Mouse (Mus musculus): ENCODE results near the gene Cntn3. TPM values are rescaled to one million over a fixed set of nuclear protein-coding genes. Genes with fewer than 3 reads are reported as not detected.
"Not testable (repeated sequence)": the region's sequence is repeated elsewhere in the genome, so short reads cannot be mapped to it uniquely, and the experiment has no call there.

Cntn3 gene
- total RNA-seq (2015) (0.02 TPM in 1 of 2 replicates, not detected in the other), total RNA-seq (2017) (not detected in 2 replicates)

DNA sequence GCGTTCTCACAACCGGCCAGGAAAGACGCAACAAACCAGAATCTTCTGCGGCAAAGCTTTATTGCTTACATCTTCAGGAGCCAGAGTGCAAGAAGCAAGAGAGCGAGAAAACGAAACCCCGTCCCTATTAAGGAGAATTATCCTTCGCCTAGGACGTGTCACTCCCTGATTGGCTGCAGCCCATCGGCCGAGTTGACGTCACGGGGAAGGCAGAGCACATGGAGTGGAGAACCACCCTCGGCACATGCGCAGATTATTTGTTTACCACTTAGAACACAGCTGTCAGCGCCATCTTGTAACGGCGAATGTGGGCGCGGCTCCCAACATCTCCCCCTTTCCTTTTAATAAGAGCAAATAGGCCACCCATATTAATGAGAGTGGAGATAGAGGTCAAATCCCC, at the start of gene Cntn3:
TSS of gene Cntn3 (minus strand) at position 101 of the 400 bp plus-strand sequence.
- ATAC-seq (replicated peaks; ENCODE audit: poor library complexity), result not testable (repeated sequence)

DNA sequence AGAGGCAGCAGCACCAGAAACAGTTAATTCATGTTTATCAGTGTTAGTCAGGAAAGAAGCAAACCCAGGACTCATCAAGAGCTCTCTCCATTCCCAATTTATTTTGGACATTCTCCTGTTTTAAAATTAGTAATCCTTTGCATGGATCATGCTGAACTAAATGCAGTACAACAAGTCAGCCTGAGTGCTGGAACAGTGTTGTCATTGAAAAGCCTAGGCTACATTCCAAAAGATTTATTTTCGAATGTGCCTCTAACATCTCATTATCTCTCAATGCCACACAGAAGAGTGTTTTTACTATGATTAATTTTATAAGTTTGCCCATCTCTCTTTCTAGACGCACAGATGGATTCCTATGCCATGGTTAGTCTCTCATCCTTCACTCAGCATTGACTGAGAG, 27.9 kb upstream of the Cntn3 start:
- ATAC-seq (replicated peaks; ENCODE audit: poor library complexity), result no peak

GRCm38 (mm10) chr6:102597756-102598155, 24.9 kb upstream of the Cntn3 start:
- ATAC-seq (replicated peaks; ENCODE audit: poor library complexity), result no peak

GRCm38 (mm10) chr6:102590151-102590550, 17.2 kb upstream of the Cntn3 start:
- no peak for ATAC-seq (replicated peaks; ENCODE audit: poor library complexity)

- no peak for ATAC-seq (replicated peaks; ENCODE audit: poor library complexity)
These were observed 16.4 kb upstream of the Cntn3 start for GRCm38 (mm10) chr6:102589311-102589710.

DNA sequence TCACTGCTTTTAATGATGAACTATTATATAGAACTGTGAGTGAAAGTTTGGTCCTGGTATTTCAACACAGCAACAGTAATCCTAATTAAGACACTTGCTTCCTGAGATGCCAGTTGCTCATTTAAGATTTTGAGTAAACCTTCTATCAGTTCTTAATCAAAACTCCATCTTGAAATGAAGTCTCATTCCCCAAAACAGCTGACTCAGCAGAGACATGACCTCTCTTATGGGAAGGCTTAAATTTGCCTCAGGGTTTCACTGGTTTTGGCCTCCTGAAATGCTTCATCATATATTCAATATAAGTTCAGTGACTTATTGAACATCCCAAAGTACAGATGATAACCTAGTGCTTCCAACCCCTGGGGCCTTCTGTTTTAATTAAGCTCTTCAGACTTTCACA, 13.2 kb upstream of the Cntn3 start:
- no peak for ATAC-seq (replicated peaks; ENCODE audit: poor library complexity)

DNA sequence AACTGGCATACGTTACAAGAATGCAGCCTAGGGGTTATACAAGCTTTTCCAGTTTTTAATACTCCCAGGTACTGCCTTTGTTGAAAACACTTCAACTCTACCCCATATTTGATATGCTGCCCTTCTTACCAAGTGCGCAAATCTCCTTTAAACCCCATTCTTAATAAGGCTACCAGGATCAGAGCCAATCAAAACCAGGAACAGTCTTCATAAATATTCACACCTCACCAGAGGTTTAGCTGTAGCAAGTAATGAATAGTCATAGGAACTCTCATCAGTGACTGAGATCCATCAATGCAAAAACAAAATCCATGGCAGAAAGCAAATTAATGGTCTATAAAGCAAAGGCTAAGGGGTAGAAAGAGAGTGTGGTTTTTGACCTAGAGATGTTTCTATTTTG, 10.7 kb upstream of the Cntn3 start:
- ATAC-seq (replicated peaks; ENCODE audit: poor library complexity), result no peak

GRCm38 (mm10) chr6:102567496-102567895, 5.4 kb downstream of the Cntn3 start:
- ATAC-seq (replicated peaks; ENCODE audit: poor library complexity), result no peak

GRCm38 (mm10) chr6:102565228-102565627, 7.7 kb downstream of the Cntn3 start:
- ATAC-seq (replicated peaks; ENCODE audit: poor library complexity), result no peak

DNA sequence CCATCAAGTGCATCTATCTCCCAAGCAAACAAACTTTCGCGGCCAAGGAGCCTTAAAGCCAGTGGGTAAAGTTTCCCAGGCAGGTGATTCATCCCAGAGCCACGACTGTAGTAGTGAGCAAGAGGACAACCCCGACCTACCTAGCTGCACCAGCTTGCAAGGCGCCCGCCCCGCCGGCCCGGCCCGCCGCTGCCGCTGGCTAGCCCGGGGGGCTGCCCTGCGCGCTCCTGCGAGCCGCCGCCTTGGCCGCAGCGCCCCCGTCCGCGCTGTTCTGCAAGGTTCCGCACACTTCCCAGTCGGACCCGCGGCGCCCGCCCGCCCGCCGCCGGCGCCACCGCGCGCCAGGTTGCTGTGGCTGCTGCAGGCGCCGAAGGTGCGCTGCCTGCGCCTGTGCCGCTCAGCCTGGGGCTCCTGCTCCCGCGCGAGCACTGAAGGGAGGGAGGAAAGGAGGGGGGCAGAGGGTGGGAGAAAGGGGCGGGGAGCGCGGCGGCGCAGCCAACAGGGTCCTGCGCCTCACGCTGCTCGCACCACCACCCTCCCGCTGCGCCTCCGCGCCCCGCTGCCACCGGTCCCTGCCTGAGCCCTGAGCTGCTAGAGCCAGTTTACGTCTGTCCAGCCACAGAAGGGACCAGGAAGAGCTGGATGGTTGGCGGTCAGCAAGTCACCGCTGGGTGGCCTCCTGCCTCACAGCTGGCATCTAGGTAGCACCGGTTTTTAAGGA, 8.7 kb downstream of the Cntn3 start:
- peak; percentile 75 for ATAC-seq (replicated peaks; ENCODE audit: poor library complexity)

- ATAC-seq (replicated peaks; ENCODE audit: poor library complexity), result no peak
These were observed 9.5 kb downstream of the Cntn3 start for GRCm38 (mm10) chr6:102563431-102563830.

DNA sequence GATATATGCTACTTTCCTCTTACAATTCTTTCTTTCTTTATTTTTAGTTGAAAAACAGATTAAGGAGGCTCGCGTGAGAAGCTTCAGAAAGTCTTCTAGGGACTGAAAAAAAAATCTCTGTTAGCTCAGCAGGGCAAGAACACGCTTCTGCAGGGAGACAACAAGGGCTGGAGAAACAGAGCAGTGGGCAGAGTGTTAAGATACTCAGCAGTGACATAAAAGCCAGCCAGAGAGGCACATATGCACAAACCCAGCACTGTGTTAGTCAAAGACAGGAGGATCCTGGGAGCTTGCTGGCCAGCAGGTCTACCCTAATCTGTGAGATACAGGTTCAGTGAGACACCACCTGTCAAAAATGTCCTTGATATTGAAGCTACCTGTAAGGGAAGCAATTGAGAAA, 15.4 kb downstream of the Cntn3 start:
- no peak for ATAC-seq (replicated peaks; ENCODE audit: poor library complexity)

DNA sequence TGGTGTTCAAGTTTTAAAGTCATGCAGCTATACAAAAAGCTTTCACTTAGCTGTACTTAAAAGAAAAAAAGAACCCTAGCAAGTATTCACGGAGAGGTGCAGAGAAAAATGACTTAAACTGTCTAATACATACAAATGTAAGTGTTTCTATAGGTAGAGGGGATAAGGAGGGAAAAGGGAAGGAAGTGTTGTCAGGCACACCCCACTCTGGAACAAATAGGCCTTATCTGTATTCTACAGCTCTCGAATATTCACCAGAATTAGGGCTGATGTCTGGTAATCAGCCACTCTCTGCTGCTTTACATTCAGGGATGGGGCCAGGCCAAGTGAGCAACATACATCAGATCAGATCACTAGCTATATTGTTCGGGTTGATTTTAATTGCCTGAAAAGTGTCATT, 16.4 kb downstream of the Cntn3 start:
- peak; percentile 94 for ATAC-seq (replicated peaks; ENCODE audit: poor library complexity)

GRCm38 (mm10) chr6:102555814-102556437, 17.0 kb downstream of the Cntn3 start:
- no peak for ATAC-seq (replicated peaks; ENCODE audit: poor library complexity)

DNA sequence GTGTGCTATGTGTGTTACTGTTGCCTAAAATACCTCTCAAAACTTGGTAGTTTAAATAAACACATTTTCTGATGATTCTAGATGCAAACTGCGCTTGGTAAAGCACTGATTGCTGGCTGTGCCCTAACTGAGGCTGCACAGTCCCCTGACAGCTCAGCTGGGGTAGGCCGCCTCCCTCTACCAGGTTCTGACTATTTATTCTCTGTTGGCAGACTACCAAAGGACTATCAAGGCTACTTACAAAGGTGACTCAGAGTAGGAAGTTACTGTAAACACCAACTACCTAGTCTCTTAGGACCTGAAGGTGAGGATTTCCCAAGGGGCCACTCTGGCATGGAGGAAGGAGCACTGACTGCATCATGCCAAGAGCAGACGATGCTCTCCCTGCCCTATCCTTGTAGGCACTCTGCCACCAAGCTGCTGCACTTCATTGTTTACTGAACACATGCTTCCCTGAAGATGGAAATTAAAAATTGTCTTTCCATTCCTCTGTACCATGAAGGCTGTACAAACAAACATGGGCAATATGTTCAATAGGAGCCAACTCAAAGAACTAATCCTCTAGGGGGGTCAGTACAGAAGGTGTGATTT, 17.7 kb downstream of the Cntn3 start:
- ATAC-seq (replicated peaks; ENCODE audit: poor library complexity), result no peak

DNA sequence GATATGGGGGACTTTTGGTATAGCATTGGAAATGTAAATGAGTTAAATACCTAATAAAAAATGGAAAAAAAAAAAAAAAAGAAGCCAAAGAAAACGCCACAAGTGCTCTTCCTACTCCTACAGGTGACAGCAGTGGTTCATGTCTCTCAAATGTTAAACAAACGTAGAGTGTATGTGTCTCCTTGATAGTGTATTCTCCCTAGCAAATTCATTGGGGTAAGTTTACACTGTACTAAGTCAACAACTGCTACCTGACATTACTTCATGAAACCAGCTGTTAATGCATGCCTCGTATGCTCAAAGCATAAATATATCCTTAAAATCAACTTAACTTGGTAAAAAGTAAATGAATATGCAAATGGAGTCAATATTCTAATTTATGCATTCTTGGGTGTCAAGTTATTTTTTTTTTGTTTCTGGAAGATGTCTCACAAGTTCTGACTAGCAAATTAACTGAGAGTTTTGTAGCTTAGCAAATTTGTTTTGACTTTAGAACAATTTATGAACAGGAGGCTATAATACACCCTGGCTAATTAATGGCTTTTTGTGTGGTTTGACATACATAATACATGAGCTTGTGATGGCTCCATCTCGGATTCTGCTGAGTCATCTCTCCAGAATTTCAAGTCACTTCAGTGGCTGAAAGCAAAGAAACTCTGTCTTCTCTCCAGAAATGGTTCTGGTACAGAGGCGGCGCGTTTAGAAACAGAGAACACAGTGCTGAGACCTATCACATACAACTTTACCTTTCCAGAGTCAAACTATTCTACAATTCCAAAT, 31.1 kb downstream of the Cntn3 start:
- ATAC-seq (replicated peaks; ENCODE audit: poor library complexity), result no peak

GRCm38 (mm10) chr6:102535599-102535998, 37.3 kb downstream of the Cntn3 start:
- peak; percentile 92 for ATAC-seq (replicated peaks; ENCODE audit: poor library complexity)

GRCm38 (mm10) chr6:102523037-102523436, 49.9 kb downstream of the Cntn3 start:
- ATAC-seq (replicated peaks; ENCODE audit: poor library complexity), result no peak

DNA sequence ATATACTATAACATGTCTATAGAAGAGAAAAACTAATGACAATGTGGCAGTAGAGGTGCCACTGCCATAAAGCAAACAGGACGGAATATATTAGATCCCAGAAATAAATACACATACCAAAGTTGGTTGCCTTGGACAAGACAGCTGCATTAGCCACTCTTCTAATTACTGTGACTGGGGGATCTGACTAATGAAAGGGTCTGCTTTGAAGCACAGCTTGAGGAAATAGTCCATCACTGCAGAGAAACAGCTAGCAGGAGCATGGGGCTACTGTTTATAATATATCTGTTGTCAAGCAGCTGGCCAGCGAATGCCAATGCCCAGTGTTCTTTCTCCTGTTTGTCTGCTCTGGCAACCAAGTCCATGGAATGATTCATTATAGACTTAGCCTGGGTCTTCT, 51.9 kb downstream of the Cntn3 start:
- ATAC-seq (replicated peaks; ENCODE audit: poor library complexity), result no peak

GRCm38 (mm10) chr6:102515231-102515630, 57.7 kb downstream of the Cntn3 start:
- no peak for ATAC-seq (replicated peaks; ENCODE audit: poor library complexity)

GRCm38 (mm10) chr6:102512085-102512484, 60.8 kb downstream of the Cntn3 start:
- ATAC-seq (replicated peaks; ENCODE audit: poor library complexity), result no peak
